Mouse (Mus musculus) embryo, embryonic 11 days (tissue): ENCODE data around the gene Notch1.
A peak's percentile ranks its signal among the peaks of the same experiment; 100 is the strongest.

Experiments
- DNase-seq: peaks from one replicate; pipeline ENCODE4 v3.0.0-alpha.2; 2015

Notch1 gene

GRCm38 (mm10) chr2:26443876-26444275 lies 72.6 kb downstream of the Notch1 start:
- DNase-seq: no peak

- DNase-seq: no peak
Measured at GRCm38 (mm10) chr2:26442843-26443242, 73.6 kb downstream of the Notch1 start.

GRCm38 (mm10) chr2:26441688-26442087 lies 74.8 kb downstream of the Notch1 start:
- no peak for DNase-seq

GRCm38 (mm10) chr2:26441261-26441660 lies 75.2 kb downstream of the Notch1 start:
- no peak for DNase-seq

- DNase-seq: no peak
Measured at GRCm38 (mm10) chr2:26439671-26440070, 76.8 kb downstream of the Notch1 start.

- DNase-seq: no peak
Measured at GRCm38 (mm10) chr2:26438373-26438772, 78.1 kb downstream of the Notch1 start.

GRCm38 (mm10) chr2:26437221-26437620 lies 79.2 kb downstream of the Notch1 start:
- no peak for DNase-seq

- no peak for DNase-seq
Measured at GRCm38 (mm10) chr2:26434791-26435572, 81.5 kb downstream of the Notch1 start.

GRCm38 (mm10) chr2:26429851-26430250 lies 86.6 kb downstream of the Notch1 start:
- no peak for DNase-seq

GRCm38 (mm10) chr2:26424541-26424940 lies 91.9 kb downstream of the Notch1 start:
- DNase-seq: no peak

- no peak for DNase-seq
Measured at GRCm38 (mm10) chr2:26423086-26423485, 93.4 kb downstream of the Notch1 start.

- DNase-seq: no peak
Measured at GRCm38 (mm10) chr2:26421969-26422368, 94.5 kb downstream of the Notch1 start.

GRCm38 (mm10) chr2:26418120-26418519 lies 98.3 kb downstream of the Notch1 start:
- DNase-seq: no peak

GRCm38 (mm10) chr2:26417066-26417465 lies 99.4 kb downstream of the Notch1 start:
- no peak for DNase-seq

- DNase-seq: no peak
Measured at GRCm38 (mm10) chr2:26410931-26411411, 105.5 kb downstream of the Notch1 start.

GRCm38 (mm10) chr2:26410091-26410490 lies 106.4 kb downstream of the Notch1 start:
- DNase-seq: no peak

- DNase-seq: no peak
Measured at GRCm38 (mm10) chr2:26409362-26409761, 107.1 kb downstream of the Notch1 start.

- DNase-seq: peak; percentile 94
Measured at GRCm38 (mm10) chr2:26408515-26409356, 107.7 kb downstream of the Notch1 start, which contains the start of gene Inpp5e. Gene Inpp5e, minus strand, starts transcription at chr2:26409203.
